Mouse (Mus musculus): ENCODE measurements at regions not wholly inside any gene's neighbourhood (a gene's known extent, or its start where the extent isn't known, plus 50 kb on each side); places are given as distances from the start of the nearest gene placed in this dataset.

DNA sequence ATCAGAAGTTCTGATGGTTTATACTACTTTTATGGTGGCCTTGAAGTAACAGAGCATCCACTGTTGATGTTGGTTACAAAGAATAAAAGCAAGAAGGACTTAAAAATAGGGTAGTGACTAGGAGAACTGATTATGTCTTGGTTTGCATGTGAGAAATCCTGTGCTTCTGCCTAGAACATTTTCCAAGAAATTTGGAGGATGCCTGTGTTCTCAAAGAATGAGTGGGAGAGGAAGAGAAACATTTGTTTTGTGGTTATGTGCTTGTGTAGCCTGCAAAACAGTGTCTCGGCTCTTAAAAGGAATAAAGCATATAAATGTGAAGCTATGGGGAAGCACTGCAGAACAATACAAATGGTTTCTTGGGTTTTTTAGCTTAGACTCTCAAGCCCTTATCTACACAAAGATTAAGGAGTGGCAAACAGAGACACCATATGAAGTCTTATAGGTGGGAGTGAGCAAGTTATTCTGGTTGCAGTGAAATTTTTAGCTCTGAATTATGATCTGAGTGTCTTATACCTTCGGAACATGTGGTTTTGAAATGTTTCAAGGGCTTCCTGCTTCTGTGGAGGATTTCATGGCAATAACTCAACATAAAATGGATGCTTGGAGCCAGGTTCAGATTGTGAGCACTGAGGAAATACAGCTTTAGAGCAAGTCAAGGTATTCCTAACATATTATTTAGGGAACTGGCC, 372.1 kb upstream of the Man1a start:
- no peak for DNase-seq (ENCODE audit: low spot score)

DNA sequence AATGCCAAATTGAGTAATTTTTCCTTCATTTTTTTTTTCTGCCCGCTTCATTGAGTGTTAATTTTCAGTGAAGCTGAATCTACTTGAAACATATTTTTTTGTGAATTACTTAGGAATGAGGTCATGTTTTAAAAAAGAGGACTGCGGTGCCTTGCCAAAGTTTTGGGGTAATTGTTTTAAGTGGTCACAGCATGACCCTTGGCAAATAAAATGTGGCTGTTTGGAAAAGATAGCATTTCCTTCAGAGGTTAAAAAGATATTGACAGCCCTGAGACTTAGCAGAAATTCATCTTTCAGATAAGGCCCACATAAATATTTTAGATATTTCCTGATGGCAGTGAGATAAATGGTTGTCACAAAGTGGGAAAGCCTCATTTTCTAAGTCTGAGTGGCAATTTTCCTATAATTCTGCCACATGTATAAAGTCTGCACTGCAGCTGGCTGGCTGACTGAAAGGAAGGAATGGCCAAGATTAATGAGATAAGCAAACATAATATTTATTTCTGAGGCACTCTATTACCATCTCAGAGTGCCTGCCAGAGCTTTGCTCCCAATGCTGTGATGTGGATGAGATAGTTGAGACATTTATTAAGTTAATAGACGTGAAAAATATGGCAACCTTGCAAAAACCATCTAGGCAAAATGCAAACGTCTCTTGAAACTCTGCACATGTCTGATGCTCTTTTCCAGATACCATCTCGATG, 327.0 kb upstream of the Man1a start:
- DNase-seq (ENCODE audit: low spot score): no peak

DNA sequence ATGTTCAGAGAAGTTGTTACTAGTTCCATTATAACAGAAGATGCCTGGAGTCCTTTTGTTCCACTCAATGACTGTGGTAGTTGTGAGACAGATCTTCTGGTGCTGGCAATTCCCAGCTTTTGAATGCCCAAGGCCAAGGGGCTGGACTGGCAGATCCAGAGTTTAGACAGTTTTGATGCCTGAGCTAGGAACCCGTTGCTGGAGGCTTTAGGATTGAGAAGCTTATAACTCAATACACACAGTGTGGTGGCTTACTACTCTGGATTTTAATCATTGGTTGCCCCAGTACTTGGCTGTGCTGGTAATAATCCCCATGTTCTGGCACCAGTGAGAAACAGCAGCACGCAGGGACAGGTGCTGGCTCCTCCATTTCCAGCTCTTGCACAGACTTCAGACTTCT, 307.3 kb upstream of the Man1a start:
- DNase-seq (ENCODE audit: low spot score): no peak

DNA sequence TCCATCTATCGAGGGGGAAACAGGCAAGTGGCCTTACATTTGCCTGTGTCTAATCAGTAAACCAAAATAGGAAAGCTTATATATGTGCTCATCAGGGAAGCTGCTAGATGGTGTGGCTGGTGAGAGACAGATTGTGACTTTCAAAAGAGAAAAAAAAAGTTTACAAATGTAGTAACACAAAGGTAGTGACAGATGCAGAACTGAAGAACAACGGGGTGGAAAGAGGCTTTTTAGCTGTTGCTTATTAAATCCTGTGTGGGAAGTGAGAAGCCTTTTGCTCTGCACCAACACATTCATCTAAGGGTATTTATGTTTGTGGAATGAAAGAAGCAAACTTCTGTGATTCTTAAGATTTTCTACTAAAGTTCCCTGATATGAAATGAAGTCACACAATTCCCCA, 305.1 kb upstream of the Man1a start:
- DNase-seq (ENCODE audit: low spot score): no peak

DNA sequence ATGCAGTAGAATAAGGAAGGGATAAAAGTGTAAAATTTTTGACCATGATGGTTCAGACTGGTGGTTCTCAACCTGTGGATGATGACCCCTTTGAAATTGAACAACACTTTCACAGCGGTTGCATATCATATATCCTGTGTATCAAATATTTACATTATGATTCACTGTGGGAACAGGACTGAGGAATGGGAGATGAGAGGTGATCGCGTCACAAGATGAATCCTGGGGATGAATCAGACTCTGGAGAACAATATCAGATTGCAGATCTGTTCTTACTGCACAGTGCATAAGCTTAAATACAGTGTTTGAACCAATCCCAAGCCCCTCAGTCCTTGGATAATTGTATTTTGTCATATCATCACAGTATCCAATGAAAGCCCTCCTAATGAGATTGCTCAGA, 292.7 kb upstream of the Man1a start:
- DNase-seq (ENCODE audit: low spot score): no peak

DNA sequence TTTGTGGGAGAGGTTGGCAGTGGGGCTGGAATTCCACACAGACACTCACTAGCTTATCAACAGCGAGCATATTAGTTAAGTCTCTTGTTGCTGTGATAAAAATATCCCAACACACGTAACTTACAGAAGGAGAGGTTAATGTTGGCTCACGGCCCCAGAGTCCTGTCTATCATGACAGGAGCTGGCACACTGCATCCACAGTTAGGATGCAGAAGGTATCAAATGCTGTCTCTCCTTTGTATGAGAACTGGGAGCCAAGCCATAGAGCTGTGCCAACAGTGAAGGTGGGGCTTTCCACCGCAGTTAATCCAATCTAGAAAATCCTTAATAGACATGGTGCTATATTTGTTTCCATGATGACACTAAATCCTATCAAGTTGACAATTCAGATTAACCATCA, 288.9 kb upstream of the Man1a start:
- peak; percentile 0 for DNase-seq (ENCODE audit: low spot score)

DNA sequence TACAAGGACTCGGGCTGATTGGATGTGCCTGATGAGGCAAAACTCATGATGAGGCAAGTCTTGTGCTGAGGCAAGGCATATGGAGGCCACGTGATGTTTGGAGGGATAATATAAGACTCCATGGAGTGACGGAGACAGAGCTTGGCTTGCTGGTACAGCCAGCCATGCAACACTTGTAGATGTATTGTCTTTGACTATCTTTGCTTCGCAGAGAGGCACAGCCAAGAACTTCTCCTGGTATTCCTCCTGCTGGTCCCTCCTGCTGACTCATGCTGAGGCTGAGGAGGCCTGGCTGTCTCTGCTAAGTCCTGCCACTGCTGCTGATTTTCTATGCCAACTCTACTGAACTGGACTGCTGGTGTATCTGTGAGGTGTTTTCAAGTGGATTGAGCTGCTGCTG, 260.8 kb upstream of the Man1a start:
- DNase-seq (ENCODE audit: low spot score): no peak
